Mouse (Mus musculus): ENCODE data around the gene Hmgcs2.
A peak's percentile ranks its signal among the peaks of the same experiment; 100 is the strongest.

The Hmgcs2 gene

DNA sequence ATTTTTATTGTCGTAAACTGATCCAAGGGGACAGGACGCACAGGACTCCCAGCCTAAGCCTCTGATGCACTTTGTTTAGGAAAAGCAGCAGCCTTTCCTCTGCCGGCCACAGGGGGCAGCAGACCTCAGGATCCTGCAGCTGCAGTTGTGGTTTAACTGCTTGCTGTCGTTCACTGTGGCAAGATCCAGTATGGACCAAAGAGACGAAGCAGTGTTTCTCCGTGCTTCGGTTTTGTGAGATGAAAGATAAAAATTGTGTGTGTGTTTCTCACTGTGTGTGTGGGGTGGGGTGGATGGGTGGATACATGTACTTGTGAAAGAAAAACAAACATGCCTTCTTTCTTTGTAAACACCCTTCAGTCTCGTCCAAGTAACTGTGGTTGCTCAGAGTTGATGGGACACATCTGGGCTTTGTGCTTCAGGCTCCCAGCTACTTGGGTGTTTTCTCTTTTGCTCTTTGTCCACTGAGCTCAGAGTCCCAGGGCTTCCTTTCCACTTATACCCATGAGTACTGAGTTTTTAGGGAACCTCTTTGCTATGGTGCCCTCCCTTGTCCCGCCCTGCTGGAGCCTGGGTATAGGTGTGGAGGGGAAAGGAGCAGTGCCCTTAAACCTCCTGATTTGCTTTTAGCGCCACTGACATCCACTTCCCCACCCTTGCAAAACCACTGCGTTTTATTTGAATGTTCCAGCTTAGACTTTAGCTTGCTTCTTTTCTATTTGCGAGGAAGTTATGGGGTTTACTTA lies 871 bp downstream of the Hmgcs2 start:
- DNase-seq (ENCODE audit: low spot score), result peak; percentile 83

DNA sequence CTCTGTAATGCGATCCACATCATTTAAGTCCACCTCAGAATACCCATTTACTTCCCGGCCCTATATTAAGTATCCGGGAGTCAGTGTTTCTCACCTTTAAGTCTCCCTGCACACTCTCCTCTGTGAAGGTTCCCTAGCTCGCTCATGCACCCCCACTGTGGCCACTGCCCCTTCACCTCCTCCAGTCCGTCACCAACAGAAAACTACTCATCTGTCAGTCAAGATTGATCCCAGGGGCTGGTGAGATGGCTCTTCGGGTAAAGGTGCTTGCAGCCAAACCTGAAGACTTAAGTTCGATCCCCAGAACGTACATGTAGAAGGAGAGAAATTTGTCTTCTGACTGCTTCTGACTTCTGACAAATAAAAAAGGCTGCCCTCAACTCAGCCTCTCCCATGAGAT lies 2.2 kb downstream of the Hmgcs2 start:
- no peak for DNase-seq (ENCODE audit: low spot score)

DNA sequence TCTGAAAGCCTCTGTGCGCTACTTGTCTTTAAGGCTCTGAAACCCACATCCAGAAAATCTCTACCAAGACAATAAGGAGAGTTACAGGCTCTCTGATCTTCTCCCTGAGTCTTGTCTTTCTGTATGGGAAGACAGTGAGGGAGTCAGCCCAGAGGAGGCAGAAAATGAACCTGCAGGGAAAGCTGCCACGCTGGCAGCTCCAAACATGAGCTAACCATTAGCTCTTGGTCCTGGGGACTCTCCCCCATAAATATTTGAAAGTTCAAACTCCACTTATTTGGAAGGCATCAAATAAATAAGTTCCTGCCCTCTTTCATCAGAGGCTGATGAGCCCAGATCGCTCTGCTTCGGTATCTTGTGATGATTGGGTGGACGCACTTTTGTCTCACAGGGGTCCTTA lies 3.0 kb downstream of the Hmgcs2 start:
- DNase-seq (ENCODE audit: low spot score), result no peak

DNA sequence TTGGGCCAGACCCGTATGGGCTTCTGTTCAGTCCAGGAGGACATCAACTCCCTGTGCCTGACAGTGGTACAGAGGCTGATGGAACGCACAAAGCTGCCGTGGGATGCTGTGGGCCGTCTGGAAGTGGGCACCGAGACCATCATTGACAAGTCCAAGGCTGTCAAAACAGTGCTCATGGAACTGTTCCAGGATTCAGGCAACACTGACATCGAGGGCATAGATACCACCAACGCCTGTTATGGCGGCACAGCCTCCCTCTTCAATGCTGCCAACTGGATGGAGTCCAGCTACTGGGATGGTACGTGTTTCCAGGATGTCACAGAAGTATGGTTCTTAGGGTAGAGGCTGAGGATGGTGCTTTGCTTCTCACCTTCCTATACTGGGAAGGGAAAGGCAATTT lies 10.8 kb downstream of the Hmgcs2 start:
- no peak for DNase-seq (ENCODE audit: low spot score)

DNA sequence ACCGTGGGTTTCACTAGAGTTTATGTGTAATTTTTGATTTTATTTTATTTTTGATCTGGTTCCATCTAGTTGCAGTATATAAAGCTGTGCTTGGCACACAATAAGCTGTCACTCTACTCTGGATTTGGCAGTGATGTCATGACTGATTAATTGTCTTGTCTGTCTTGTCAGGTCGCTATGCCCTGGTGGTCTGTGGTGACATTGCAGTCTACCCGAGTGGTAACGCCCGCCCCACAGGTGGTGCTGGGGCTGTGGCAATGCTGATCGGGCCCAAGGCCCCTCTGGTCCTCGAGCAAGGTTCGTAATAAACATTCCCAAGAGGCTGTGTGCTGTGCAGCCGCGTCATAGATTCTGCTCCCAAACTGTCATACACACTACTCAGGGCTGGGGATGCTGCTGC lies 15.7 kb downstream of the Hmgcs2 start:
- DNase-seq (ENCODE audit: low spot score), result no peak

DNA sequence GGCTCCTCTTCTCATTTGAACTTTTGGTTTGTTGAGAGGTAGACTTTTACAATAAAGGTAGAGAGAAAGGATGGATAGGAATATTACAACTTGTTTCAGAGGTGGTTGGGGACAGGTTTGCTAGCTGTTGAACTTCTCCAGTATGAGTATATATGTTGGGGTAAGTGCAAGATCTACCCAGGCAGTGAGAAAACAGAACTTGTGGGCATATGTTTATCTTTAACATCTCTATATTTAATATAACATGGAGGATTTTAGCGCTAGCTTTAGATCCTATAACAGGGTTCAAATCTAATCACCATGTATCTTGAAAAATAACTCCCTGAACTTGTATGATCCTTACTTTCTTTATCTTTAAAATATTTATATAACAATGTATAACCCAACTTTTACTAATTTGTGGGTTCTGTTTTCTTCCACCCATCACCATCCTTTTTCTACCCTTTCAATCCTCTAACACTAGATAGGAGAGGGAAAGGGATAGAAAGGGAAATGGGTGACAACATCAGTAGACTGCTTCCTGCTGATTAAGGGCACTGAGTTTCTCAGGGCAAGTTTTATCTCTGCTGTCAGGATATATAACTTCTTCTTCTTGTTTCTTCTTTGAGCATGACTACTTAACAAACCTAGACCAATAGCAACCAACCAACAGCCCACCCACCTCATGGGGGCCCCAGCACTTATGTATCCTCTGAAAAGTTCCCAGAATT lies 19.3 kb downstream of the Hmgcs2 start:
- DNase-seq (ENCODE audit: low spot score), result no peak

DNA sequence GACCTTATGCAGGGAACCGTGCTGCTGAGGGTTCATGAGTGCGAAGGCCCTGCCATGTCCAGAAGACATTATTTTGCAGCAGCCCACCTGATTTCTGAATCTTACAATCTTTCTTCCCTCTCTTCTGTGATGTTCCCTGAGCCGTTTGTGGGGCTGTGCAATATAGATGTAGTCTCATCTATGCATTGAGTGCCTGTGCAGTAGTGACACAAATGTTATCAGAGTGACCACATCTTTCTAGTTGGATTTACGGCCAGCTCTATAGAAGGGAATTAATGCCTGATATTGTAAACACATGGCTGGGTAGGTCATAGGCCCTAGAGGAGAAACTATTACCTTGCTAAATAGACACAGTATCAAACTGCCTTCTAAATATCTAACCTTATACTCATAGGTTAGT lies 20.0 kb downstream of the Hmgcs2 start:
- no peak for DNase-seq (ENCODE audit: low spot score)

DNA sequence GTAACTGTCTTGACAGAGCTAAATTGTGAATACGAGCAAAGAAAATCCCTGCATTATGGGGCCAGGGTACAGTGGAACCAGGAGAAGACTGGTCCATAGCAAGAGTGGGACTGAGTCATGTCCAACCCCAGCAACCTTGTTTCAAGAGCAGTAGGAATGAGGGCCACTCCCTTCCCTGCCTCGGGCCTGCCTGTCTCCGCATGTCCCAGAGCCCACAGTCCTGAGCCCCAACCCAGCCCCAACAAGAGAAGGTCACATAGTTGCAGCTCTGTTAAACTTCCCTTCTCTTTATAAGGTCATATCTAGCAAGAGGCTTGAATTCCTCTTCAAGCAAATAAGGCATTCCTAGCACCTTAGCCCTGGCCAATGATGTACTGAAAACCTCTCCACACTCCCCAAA lies 21.5 kb downstream of the Hmgcs2 start:
- no peak for DNase-seq (ENCODE audit: low spot score)

DNA sequence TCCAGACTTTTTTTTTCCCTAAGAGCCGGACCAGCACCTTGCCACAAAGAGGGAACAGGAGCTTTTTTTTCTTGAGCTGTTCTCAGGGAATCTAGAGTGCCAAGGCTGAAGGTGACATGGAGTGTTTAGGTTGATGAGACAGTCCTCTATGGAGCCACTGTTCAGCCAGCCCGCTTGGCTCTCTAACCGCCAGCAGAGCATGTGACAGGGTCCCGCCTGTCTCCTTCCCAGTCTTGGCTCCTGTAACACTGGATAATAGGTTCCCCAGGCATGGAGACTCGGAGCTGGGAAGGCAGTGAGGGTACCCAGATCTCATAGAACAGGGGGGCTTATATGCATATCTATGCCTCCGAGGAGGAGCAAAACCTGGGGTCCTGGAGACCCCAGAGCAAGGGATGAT lies 28.4 kb downstream of the Hmgcs2 start:
- no peak for DNase-seq (ENCODE audit: low spot score)

DNA sequence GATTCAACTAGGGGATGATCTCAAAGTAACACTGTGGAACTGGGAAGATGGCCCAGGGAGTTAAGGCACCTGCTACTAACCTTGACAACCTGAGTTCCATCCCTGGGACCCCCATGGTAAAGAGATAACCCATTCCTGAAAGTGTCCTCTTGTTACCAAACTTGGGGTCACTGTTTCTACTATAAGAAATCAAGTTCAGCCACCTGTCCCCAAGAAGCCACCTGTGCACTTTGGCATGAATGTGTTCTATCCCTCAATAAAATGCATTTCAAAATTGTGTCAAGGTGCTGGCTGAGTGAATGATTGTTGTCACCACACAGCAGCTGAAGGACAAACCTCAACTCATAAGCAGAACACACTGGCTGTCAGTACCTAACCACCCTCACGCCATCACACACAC lies 30.2 kb downstream of the Hmgcs2 start:
- DNase-seq (ENCODE audit: low spot score), result no peak

DNA sequence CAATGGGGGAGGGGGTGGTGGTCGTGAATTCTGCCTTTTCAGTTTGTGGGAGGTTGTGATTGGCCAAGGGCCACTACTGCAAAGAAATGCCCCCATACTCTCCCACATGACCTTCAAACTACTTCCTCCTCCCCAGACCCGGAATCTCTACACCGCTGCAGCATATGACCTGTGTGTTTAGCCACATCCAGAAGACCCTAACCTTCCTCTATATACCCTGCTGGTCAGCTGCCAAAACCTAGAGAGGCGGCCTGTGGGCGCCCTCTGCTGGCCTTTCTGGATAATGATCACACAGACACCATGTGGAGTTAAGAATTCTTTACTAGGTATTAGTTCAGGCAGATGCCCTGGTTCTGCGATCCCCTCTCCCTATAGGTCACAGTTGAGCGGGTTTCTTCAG lies 32.6 kb downstream of the Hmgcs2 start:
- peak; percentile 86 for DNase-seq (ENCODE audit: low spot score)

DNA sequence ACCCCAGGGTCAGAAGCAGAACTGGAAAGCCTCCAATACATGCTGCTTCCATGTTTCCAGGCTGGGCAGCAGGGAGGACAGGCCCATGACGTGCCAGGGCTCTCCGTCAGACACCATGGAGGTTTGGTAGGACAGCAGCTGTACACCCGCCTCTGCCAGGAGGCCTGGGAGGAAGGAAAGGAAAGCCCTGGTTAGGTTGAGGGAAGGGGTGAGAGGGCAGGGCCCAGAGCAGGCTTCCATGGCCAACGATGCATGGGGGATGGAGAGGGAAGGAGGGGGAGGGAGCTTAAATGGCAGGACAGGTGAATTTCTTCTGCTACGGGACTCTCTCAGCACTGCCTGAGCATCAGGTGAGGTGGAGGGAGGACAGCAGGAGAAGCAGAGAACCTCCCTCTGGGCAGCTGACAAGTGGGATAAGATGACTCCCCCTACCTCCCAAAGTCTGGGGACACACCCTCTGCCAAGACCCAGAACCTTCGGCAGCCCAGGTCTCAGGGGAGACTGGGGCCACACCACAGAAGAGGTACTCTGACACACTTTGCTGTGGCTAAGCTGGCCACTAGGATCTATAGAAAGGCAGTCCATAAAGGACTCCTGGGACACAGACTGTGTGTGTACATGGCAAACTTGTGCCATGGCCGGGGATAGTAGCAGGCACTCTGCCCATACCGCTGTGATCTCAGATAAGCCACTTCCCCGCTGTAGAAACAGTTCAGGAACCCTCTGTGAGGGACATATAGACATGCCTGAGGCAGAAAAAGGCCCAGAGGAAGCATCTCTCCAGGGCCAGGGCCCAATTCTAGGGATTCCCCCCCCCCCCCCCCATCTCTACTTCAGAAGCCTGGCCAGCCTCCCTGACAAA lies 33.3 kb downstream of the Hmgcs2 start:
- DNase-seq (ENCODE audit: low spot score), result no peak

DNA sequence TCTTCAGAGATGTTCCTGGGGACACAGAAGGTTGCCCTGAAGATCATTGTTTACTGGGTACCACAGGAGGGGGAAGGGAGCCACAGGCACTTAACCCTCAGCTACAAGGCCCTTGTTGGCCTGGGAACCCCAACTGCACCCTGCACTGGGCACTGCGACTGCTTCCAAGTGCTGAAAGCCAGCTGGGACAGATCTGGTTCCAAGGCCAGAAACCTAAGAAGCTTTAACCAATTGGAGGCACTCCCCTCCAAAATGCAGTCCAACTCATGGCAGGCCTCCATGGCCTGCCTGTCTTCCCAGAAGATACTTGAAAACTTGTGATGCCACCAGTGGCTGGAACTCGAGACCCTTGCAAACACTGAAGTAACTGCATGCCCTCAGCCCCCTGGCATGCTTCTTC lies 34.9 kb downstream of the Hmgcs2 start:
- DNase-seq (ENCODE audit: low spot score), result no peak

DNA sequence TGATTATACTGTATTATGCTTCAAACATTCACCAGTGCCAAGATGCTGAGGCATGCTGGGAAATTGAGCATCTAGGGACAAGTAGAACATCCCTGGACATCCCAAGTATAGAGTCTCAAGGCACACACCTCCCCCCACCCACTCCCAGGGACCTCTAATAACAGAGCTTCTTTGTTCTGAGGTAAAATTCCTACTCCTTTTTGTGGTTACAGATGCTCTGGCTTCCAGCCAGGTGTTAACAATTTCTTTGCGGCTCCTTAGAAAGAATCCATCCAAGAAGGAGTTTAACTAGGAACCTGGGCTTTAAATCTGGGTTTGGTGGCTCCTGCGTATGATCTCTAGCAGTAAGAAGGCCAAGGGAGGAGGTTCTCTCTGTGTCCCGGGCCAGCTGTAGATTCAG lies 36.9 kb downstream of the Hmgcs2 start:
- DNase-seq (ENCODE audit: low spot score), result no peak

DNA sequence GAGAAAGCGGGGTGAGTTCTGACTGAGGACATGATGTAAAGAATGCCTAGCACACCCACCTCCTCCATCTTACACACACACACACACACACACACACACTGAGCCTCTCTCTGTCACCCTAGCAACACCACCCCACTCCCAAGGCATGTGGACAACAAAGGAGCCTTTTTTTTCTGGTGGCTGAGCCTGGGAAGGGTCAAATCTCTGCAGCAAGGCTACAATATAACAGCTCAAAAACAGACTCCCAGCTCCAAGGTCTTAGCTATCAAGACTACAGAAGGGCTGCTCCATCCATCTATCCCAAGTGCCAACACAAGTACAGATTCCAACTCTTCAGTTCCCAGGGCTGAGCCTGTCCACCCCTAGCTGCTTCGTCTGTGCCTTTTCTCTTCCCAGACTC lies 39.0 kb downstream of the Hmgcs2 start:
- peak; percentile 51 for DNase-seq (ENCODE audit: low spot score)

DNA sequence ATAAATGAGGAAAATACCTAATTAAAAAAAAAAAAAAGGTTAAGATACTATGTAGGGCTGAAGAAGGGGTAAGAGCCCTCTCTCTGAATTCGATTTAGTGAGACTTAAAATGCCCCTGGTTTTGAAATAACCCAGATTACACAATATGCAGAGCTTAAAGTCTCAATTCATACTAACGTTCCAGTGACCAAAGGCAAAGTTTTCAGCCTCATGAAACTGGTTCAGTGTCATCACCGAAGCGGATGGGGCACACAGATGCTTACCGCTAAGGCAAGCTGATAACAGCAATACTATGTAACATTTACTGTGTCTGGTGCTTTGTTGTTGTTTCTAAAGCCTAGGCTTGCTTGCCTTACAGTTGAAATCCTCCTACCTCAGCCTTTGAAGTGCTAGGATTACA lies 42.0 kb downstream of the Hmgcs2 start:
- no peak for DNase-seq (ENCODE audit: low spot score)

DNA sequence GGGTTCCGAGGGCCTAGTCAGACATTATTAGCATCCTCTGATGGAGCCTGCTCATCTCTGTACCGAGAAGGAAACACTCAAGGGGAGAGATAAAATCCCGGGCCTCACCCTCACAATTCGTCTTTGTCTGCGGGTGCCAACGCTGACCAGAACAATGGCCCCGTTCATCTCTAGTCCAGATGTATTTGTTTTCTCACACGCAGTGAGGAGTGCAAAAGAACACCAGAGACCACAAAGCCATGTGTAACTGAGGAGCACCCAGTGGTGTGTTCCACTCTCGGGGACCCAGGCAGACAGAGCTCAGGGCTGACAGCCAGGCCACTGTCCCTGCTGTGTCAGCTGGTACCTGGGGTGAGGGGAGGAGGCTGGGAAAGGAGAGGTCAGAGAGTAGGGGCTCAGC lies 44.0 kb downstream of the Hmgcs2 start:
- no peak for DNase-seq (ENCODE audit: low spot score)

DNA sequence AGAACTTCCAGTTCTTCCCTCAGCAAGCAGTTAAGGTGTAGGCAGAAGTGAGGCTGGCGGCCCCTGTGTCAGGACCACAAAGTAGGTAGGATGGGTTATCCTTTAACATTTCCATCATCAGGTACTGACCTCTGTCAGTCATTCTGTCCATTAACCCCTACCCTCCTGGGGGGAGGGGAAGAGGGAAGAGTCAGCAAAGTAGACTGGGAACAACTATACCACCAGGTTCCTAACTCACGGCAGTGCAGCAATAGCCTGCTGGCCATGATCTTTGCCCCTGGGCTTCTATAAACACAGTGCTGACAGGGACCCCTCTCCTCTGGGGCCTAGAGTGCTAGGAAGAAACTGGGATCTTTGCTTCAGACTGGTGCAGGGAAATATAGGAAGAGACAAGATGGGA lies 53.8 kb downstream of the Hmgcs2 start:
- no peak for DNase-seq (ENCODE audit: low spot score)

DNA sequence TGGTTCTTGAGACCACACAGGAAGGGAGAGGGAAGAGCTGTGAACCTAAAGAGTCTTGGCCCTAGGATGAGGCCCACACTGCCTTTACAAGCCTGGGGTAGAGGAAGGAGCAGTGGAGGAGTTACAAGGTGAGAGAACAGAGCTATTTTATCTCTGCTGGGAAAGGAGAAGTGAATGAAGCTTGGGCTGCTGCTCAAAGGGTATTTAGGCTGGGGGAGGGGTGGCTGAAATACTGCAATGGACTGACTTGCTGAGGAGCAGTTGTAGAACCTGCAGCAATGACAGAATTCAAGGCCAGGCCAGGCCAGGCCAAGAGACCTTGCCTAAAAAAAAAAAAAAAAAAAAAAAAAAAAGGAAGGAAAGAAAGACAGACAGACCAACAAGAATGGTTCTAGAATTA lies 55.1 kb downstream of the Hmgcs2 start:
- DNase-seq (ENCODE audit: low spot score), result no peak

DNA sequence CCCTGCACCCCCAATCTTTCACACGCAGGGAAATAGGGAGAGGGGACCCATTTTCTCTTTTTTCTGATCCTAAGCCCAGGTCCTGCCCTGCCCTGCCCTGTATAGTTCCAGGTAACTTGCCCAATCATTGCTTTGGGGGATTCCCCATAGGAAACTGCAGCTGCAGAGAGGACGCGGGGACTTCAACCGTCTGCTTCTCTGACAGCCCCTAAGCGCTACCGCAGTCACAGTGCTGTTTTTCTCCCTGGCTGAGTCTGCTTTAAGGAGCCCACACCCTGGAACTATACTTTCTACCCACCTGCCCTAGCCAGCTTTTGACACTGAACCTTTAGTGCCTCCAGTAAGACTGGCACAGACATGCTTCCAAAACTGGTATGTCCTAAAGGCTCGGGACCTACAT lies 55.7 kb downstream of the Hmgcs2 start:
- DNase-seq (ENCODE audit: low spot score), result no peak

DNA sequence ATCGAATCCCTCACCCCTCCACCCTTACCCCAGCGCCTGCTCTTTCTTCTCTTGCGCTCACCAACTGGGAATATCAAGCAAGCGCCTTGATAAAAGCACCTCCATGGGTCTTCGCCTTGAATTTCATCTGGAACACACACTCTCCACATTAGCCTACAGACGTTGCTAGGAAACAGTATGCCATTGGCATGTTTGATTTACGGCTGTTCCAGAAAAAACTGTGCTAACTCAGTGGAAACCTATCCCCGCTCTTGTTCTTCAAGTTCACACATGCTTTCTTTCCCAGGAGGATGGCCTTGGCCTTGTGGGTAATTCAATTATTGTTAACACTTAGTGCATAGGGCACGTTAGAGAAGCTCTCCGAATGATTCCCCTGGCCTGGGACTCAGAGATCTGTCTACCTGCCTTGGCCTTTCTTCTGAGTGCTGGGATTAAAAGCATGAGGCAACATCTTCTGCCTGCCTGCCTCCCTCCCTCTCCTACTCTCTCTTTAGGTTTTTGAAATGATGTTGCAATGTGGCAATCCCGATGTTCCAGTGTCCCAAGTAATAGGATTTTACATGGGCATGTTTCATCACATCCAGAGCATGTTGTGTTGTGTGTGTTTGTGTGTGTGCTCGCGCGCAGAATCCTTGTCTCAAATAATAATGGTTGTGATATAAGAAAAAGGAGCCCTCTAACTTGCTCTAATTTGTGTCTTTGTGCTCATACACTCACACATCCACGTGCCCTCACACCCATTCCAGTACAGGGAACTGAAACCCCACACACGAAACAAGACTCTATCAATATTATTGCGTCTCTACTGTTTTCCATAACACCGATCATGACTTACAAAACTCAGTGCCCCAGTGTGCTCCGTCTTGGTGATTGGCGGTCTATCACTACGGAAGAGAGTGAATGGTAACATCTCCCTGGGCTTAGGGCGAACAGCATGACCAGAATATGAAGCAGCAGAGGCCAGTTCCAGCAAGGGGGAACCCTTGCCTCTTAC lies 56.7 kb downstream of the Hmgcs2 start:
- no peak for DNase-seq (ENCODE audit: low spot score)

DNA sequence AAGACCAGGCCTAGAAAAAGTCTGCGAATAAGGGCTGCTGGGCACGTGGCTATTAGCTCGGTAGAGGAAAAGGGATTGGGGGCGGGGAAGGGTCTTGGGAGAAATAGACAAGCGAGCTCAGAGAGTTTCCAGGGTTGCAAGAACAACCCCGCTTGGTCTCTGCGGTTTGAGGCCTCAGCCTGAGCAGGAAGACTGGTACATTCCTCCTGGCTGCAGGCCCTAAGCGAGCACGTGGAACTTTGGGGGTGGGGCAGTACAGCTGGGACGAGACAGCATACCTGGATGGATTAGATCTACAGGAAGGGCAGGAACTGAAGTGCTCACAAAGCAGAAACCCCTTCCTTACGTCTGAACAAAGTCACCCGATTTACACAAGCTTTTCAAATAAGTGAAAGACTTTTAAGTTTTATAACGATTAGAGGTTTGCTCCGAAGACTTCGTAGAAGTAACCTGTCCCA lies 58.4 kb downstream of the Hmgcs2 start:
- peak; percentile 42 for DNase-seq (ENCODE audit: low spot score)

All from retina, embryonic 14.5 days (tissue).